Mouse (Mus musculus) central nervous system, embryonic 14 days (tissue): Measurements from ENCODE around the gene Ctla2a. TPM values are rescaled to one million over a fixed set of nuclear protein-coding genes. Genes with fewer than 3 reads are reported as not detected.

Experiments
- polyA plus RNA-seq: library from polyadenylated mRNA; depleted of rRNA; stranded (reverse); fragments of >200 nt; gene quantifications from 2 replicates; pipeline ENCODE4 v1.2.3, GENCODE M21; 2012; rRNA removed

The Ctla2a gene
- polyA plus RNA-seq: 9.1 and 11.9 TPM in 2 replicates

DNA sequence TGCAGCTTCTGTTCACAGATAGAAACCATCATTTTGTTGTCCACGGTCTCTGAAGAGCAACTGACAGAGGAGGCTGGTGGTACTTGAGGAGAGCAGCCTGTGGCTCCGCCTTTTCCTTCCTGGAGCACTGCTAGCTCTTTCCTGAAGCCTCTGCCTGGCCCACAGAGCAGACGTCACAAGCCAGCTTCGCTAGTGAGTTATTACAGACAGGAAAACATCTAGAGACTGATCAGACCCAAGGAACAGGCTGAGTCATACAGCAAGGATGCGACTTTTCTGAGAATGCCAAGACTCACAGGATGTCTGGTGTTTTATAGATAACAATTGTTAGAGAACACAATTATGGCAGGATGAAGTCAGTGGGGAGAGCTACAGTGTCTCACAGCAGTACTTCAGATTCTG is at the start of gene Ctla2a, which contains the start of gene Gm49391:
Gene Ctla2a, minus strand, starts transcription at position 126 of the 402 bp plus-strand sequence.
Gene Gm49391, minus strand, starts transcription at position 72 of the 402 bp plus-strand sequence.

DNA sequence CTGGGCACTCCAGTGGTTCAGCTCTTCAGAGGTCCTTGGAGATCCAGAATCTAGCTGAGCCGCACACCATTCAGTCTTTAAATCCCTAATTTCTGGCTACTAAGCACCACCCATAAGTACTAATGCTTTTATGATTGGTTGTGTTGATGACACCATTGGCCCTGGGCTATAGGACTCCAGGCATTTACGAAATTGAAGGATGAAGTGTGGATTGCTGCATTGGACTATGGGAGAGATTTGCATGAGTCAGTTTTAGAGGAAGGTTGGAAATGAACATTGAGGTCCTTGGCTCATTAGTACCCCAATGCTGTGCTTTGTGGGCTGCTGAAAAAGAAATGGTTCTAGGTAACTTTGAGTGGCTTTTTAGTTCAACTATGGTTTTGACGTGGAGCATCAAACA is 5.5 kb upstream of the Ctla2a start, which contains the start of gene Tpbpa:
Gene Tpbpa, minus strand, starts transcription at position 101 of the 400 bp plus-strand sequence.

DNA sequence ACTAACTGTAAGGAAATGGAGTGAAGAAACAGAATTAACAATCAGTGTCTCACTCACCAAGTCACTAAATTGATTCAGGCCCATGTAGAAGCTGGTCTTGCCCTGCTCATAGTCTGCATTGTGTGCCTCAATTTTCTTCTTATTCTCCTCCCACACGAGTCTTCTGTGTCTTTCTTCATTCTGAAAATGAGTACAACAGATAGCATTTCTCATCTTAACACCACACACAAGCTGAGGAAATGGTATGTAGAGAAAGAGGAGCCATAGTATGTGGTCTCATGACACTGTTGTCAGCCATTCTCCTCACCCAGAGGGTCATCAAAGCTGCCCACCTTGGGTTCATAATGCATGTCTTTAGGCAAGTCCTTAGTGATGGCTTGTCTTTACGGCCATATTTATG is 935 bp downstream of the Ctla2a start, which contains the start of gene Gm49393:
Gene Gm49393, minus strand, starts transcription at position 101 of the 400 bp plus-strand sequence.

DNA sequence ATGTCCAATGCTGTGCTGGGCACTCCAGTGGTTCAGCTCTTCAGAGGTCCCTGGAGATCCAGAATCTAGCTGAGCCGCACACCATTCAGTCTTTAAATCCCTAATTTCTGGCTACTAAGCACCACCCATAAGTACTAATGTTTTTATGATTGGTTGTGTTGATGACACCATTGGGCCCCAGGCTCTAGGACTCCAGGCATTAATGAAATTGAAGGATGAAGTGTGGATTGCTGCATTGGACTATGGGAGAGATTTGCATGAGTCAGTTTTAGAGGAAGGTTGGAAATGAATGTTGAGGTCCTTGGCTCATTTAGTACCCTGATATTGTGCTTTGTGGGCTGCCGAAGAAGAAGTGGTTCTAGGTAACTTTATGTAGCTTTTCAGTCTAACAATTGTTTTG is 31.6 kb downstream of the Ctla2a start, which contains the start of gene Tpbpb:
Gene Tpbpb, minus strand, starts transcription at position 101 of the 400 bp plus-strand sequence.

DNA sequence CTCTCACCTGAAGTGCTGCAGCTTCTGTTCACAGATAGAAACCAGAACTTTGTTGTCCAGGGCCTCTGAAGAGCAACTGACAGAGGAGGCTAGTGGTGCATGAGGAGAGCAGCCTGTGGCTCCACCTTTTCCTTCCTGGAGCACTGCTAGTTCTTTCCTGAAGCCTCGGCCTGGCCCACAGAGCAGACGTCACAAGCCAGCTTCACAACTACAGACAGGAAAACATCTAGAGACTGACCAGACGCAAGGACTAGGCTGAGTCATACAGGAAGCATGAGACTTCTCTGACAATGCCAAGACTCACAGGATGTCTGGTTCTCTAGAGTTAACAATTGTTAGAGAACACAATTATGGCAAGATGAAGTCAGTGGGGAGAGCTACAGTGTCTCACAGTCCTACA is 39.1 kb downstream of the Ctla2a start, which contains the start of gene Ctla2b:
Gene Ctla2b, minus strand, starts transcription at position 120 of the 400 bp plus-strand sequence.

DNA sequence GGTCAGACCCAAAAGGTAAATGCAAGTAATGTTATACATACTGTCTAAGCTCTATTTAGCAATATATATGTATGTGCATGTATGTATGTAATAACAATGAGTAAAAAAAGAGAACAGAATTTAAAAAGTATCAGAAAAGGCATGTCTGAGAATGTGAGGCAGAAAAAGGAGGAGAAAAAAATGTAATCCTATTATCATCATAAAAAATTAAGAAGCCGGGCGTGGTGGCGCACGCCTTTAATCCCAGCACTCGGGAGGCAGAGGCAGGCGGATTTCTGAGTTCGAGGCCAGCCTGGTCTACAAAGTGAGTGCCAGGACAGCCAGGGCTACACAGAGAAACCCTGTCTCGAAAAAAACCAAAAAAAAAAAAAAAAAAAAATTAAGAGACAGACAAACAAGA is 39.6 kb downstream of the Ctla2a start, which contains the start of gene Gm49392:
Gene Gm49392, minus strand, starts transcription at position 101 of the 400 bp plus-strand sequence.

Other genes with a start within 250 kb of the Ctla2a start
- gene BC051665, start 150.3 kb downstream of the Ctla2a start, polyA plus RNA-seq: not detected in 2 replicates
- gene Ctsll3, start 133.8 kb downstream of the Ctla2a start, polyA plus RNA-seq: not detected in 2 replicates
- 0.05 TPM in 2 replicates for gene 4930486L24Rik, start 72.2 kb downstream of the Ctla2a start, polyA plus RNA-seq
- gene Gm49392, start 39.7 kb downstream of the Ctla2a start, polyA plus RNA-seq: 0.11 and 0.18 TPM in 2 replicates
- gene Ctla2b, start 39.2 kb downstream of the Ctla2a start, polyA plus RNA-seq: 1.7 and 2.5 TPM in 2 replicates
- gene Tpbpb, start 31.7 kb downstream of the Ctla2a start, polyA plus RNA-seq: not detected in 2 replicates
- gene Gm49393, start 1.0 kb downstream of the Ctla2a start, polyA plus RNA-seq: not detected in 2 replicates
- gene Gm49391, start 54 bp downstream of the Ctla2a start, polyA plus RNA-seq: 2.3 and 2.8 TPM in 2 replicates
- gene Tpbpa, start 5.4 kb upstream of the Ctla2a start, polyA plus RNA-seq: 0.06 TPM in 1 of 2 replicates, not detected in the other
- not detected in 2 replicates for gene Ctsj, start 69.3 kb upstream of the Ctla2a start, polyA plus RNA-seq
- not detected in 2 replicates for gene Ctsq, start 104.0 kb upstream of the Ctla2a start, polyA plus RNA-seq
- gene Ctsr, start 227.6 kb upstream of the Ctla2a start, polyA plus RNA-seq: not detected in 2 replicates